Mouse (Mus musculus) heart, postnatal 14 days (tissue): ENCODE data around the gene Kdm4b. TPM values are rescaled to one million over a fixed set of nuclear protein-coding genes. Genes with fewer than 3 reads are reported as not detected.

Experiments
- DNase-seq, 2 experiments: peaks; one replicate each; pipeline ENCODE4 v3.0.0; 2021 to 2022
- intact Hi-C: fragments of 180-260 bp; cut with DNase I; formaldehyde crosslinking; loops from one replicate; pipeline ENCODE4 v1.15.1; 2025
- total RNA-seq, 2 experiments: library from RNA; stranded (reverse); gene quantifications; 2 replicates each; pipeline ENCODE4 v1.2.3; 2021

The Kdm4b gene
- total RNA-seq, 2 experiments from 2014 or later = 44.3 to 44.9 TPM

DNA sequence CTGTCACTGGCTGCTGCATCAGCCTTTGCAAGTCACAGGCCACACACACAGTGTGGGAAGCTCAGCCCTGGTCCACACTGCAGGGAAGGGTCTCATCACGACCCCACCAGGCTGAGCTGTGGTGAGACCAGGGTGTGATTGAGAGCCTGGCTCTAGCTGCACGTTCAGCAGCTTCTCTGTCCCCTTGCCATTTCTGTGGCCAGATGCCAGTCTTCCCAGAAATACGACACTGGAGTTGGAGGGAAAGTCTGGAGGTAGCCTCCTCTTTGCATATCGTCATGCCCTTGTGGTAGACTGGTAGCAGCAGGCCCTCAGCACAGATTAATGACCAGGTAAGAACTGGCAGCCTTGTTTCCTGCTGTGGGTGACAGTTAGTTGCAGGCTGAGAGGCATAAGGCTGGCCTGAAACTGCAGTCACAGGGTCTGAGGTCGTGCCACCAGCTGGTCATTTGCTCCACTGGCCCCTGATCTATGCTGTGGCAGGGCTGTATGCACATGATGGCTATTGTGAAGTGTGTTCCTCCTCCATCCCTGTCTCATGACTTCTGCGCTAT lies 53.5 kb downstream of the Kdm4b start:
- DNase-seq = peak in 1 of 2 experiments; percentile 27
- intact Hi-C loops = no loop called here

- intact Hi-C loops = no loop called here
- DNase-seq = peak in 1 of 2 experiments; percentile 22
Measured at GRCm38 (mm10) chr17:56380286-56380685, 54.4 kb downstream of the Kdm4b start.

GRCm38 (mm10) chr17:56381183-56381582 lies 55.3 kb downstream of the Kdm4b start:
- no peak for DNase-seq
- intact Hi-C loops = no loop called here

GRCm38 (mm10) chr17:56382997-56383396 lies 57.1 kb downstream of the Kdm4b start:
- intact Hi-C loops = no loop called here

DNA sequence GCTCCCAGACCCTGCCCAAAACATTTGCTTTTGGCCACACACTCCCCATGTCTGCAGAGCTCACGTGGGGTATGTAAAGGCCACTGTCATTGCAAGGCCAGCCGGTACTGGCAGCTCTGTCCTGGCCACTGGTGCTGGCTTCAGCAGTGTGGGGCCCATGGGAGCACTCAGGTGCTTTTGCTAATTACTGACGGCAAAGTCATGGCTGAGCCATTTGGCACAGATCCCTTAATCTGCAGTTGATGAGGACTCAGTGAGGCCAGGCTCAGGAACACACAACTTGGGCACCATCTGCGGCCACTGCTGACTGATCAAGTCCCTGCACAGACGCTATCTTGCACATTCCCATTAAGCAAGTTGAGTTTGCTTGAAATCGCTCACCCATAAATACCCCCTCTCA lies 59.0 kb downstream of the Kdm4b start:
- intact Hi-C loops = no loop called here
- DNase-seq = no peak

More at GRCm38 (mm10) chr17:56382997-56383396, 57.1 kb downstream of the Kdm4b start:
- no peak for DNase-seq

DNA sequence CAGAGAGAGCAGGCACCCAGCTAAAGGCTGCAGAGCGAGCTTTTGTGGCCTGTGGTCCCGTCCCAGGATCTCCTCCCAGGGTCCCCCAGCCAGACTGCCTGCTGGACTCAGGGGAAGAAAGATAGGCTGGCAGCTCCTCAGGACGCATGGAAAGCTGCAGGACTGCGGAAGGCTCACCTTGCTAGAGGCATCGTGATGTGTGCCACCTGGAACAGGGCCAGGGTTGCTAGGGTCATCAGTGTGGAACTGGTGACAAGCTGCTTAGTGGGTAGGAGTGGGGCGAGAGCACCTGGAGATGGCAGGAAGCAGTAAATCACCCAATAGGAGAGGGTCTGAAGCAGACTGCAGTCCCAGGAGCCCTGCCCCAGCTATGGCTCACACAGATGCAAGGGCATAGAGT lies 61.8 kb downstream of the Kdm4b start:
- DNase-seq = no peak
- intact Hi-C loops = no loop called here

DNA sequence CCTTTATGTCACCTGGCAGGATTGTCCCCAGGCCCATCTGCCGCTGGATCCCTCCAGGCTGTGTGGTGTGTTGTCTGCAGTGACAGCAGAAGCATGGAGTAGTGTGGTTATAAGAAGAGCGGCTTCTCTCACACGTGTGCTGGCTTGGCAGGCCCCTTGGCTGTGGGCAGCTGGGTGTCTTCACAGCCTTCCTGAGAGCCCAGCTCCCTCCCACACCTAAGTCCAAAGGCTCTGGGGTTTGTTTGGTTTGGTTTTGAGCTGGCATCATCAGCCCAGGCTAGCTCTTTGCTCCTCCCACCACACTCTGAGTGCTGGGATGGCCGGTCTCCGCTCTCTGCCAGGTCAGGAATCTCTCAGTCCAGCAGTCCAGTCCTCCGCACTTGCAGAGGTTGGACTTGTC lies 67.4 kb downstream of the Kdm4b start:
- DNase-seq = no peak
- intact Hi-C loops = no loop called here

- intact Hi-C loops = no loop called here
- DNase-seq = no peak
Measured at GRCm38 (mm10) chr17:56393889-56394288, 68.0 kb downstream of the Kdm4b start.

- no peak for DNase-seq
- intact Hi-C loops = no loop called here
Measured at GRCm38 (mm10) chr17:56396051-56396450, 70.2 kb downstream of the Kdm4b start.

GRCm38 (mm10) chr17:56400221-56400620 lies 74.4 kb downstream of the Kdm4b start:
- peak; percentile 25 to 35 for DNase-seq
- intact Hi-C loops = no loop called here

DNA sequence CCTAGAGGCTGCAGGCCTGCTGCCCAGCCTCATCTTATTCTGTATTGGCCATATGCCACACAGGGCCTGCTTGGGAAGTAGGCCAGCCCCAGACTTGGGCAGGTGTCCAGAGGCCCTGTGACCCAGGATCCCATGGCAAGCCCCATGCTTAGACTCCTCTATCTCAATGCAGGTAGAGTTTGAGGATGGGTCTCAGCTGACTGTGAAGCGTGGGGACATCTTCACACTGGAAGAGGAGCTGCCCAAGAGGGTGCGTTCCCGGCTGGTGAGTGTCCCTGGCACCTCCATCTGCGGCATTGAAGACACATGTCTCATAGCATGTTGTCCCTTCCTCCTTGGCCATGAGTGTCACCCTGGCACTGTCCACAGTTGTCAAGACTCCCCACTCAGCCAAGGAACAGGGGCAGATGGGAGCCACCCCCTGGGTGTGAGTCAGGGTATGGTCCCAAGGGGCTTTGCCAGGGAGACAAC lies 75.2 kb downstream of the Kdm4b start:
- intact Hi-C loops = no loop called here
- DNase-seq = peak; percentile 49 to 55

GRCm38 (mm10) chr17:56405341-56405740 lies 79.5 kb downstream of the Kdm4b start:
- no peak for DNase-seq
- intact Hi-C loops = loop anchor here (5.0 kb wide), 1 partner anchor 152 kb away; no protein-coding TSS in a partner anchor

- intact Hi-C loops = loop anchor here (5.0 kb wide), 1 partner anchor 151 kb away; no protein-coding TSS in a partner anchor
- DNase-seq = peak; percentile 25
Measured at GRCm38 (mm10) chr17:56405856-56406840, 80.3 kb downstream of the Kdm4b start.

GRCm38 (mm10) chr17:56406878-56407277 lies 81.0 kb downstream of the Kdm4b start:
- no peak for DNase-seq
- intact Hi-C loops = loop anchor here (5.0 kb wide), 1 partner anchor 150 kb away; no protein-coding TSS in a partner anchor

- no peak for DNase-seq
- intact Hi-C loops = loop anchor here (5.0 kb wide), 1 partner anchor 150 kb away; no protein-coding TSS in a partner anchor
Measured at GRCm38 (mm10) chr17:56407379-56407778, 81.5 kb downstream of the Kdm4b start.

GRCm38 (mm10) chr17:56408965-56409625 lies 83.2 kb downstream of the Kdm4b start:
- intact Hi-C loops = loop anchor here (5.0 kb wide), 1 partner anchor 148 kb away; no protein-coding TSS in a partner anchor
- no peak for DNase-seq

- intact Hi-C loops = loop anchor here (5.0 kb wide), 1 partner anchor 148 kb away; no protein-coding TSS in a partner anchor
- DNase-seq = no peak
Measured at GRCm38 (mm10) chr17:56409759-56410158, 83.9 kb downstream of the Kdm4b start.

DNA sequence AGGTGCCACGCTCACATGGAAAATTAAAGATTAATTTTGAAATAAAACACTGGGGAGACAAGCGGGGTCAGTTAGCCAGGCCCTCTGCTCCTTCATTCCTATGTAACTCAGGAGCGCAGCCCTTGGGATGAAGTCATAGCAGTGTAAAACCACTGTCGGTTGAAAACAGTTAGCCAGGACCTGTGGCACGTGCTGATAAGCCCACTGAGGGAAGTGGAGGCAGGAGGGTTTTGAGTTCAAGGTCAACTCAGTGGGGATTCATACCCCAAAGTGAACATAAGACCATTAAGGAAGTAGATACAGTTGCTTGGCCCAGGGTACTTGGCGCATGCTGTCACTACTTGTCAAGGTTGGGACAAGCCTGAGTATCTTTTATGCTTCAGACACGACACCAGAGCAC lies 85.6 kb downstream of the Kdm4b start:
- intact Hi-C loops = no loop called here
- DNase-seq = no peak

DNA sequence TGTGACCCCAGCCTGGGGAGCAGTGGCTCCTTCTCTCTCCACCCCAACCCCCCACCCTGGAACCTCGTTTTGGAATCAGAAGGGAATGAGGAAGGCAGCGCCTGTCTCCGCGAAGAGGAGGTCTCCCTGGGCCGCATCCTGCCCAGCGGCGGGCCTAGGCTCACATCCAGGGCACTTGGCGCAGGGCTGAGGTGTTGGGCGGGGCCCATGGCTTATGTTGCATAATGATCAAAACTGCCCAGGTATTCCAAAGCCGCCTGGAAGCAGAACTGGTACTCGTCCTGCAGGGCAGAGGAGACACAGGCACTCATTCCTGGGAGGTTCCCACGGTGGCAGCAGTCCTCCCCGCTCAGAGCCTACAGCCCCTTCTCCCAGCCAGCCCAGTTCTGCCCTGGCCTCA lies 87.3 kb downstream of the Kdm4b start:
- intact Hi-C loops = no loop called here
- DNase-seq = peak in 1 of 2 experiments; percentile 38

DNA sequence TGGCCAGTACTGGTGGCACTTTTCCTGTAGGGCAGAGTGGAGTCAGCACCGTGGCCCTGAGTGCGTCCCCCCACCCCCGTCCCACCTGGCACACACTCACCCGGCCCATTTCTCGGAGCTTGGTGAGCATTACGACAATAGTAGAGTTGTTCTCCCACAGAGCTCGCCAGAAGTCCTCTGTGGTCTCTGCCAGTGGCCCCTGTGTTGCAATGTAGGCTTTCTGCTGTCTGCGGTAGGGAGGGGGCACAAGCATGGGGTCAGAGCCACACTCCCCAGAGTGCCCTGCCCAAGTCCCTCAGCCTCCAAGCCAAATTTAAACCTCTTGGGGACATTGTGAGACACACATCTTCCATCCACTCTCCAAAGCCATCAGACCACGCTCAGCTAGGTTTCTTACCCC lies 88.9 kb downstream of the Kdm4b start:
- intact Hi-C loops = no loop called here
- DNase-seq = no peak

- intact Hi-C loops = no loop called here
Measured at GRCm38 (mm10) chr17:56418304-56418703, 92.4 kb downstream of the Kdm4b start.

More at GRCm38 (mm10) chr17:56418304-56418703, 92.4 kb downstream of the Kdm4b start:
- DNase-seq = no peak
